Mouse (Mus musculus): Measurements from ENCODE around the gene Agap1.

DNA sequence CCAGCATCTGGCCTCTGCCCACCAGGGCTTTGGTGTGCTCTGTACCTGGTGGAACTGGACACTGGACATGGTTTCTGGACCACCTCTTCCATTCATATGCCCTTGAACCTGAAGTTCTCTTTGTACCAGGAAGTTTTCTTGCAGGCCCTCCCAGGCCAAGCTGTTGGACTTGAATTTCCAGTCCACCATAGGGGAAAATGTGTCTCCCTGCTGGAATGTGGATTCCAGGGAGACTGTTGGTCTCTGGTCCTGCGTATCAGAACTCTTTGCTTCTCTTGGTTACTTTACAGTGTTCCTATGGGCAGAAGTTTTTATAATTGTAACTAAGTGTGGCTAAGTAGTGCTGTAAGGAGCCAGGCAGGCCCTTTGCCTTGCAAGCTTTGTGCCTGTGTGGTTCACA lies 40.2 kb downstream of the Agap1 start:
- TF ChIP-seq POLR2A (IDR thresholded peaks at IDR 0.05; ENCODE audit: insufficient read depth, low read depth, low read length) (no peak), CTCF (IDR thresholded peaks at IDR 0.05; ENCODE audit: insufficient read depth, low read depth, low read length) (no peak)
